Mouse (Mus musculus): ENCODE results near the gene Olfr913.

The Olfr913 gene

DNA sequence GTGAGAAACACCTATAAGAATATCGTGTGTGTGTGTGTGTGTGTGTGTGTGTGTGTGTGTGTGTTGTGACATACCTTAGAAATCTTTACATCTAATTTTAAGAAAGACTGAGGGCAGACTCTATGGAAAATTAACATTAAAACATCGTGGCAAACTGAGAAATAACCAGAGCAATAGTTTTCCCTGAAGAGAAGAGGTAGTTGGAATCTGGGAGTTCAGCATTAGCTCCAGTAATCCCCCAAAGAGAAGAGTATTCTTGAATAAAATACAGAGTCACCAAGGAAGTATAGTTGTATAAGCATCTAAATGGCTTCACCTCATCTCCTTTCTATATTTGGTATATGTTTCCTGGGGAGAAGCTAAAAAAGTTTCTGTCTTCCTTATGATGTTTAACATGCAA lies at the start of gene Olfr913:
TSS of gene Olfr913 (plus strand) at position 301 of the 400 bp plus-strand sequence.
- no peak for DNase-seq (ENCODE audit: low spot score)

DNA sequence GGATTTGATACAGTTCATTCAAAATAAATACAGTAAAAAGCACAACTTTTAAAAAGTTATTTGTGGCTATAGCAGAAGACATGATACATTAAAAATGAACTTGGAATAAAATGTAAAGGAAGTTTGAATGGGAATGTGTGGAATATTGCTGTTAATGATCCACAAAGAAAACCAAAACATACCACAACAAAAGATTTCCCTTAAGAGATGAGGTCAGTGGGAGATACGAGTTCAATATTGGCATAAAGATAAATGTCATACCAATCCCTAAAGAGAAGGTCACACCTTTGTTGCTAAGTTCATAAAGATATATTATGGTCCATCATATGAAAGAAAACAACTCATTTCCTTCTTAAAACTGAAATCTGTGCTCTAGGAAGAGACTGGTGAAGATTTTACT lies 12.7 kb upstream of the Olfr913 start, which contains the start of gene Olfr912:
TSS of gene Olfr912 (plus strand) at position 301 of the 400 bp plus-strand sequence.
- no peak for DNase-seq (ENCODE audit: low spot score)

- DNase-seq (ENCODE audit: low spot score): no peak
These were observed 1.5 kb upstream of the Olfr913 start for GRCm38 (mm10) chr9:38591056-38591455.

DNA sequence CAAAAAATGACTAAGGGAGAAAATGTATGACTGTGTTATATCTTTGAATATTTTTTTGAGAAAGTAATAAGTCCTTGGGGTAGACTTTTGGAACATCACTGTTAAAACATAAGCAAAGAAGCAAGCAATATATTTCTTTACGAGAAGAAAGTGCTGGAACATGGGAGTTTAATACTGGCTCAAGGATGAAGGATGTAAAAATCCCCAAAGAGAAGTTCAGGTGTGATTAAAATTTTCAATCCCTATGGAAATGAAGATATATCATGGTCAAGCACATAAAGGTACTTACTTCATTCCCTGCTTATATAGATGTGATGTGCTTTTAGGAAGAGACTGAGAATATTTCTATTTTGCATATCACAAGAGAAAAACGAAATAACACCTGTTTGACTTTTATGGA lies 12.2 kb downstream of the Olfr913 start, which contains the start of gene Olfr914:
TSS of gene Olfr914 (plus strand) at position 301 of the 400 bp plus-strand sequence.
- DNase-seq (ENCODE audit: low spot score): no peak

- no peak for DNase-seq (ENCODE audit: low spot score)
These were observed 39.8 kb downstream of the Olfr913 start for GRCm38 (mm10) chr9:38632406-38632805.

All from T-cell, adult 2 months (primary cell).